Mouse (Mus musculus) neutrophil, adult 5-6 weeks (primary cell): ENCODE results near the gene Npas3. TPM values are rescaled to one million over a fixed set of nuclear protein-coding genes. Genes with fewer than 3 reads are reported as not detected.
"Not testable (repeated sequence)": the region's sequence is repeated elsewhere in the genome, so short reads cannot be mapped to it uniquely, and the experiment has no call there.

ENCODE experiments used
- ATAC-seq: fragments of 151-379, 151-347 bp; 2 replicates; pipeline ENCODE4 v1.8.0; 2017; ENCODE audit warnings: mild to moderate bottlenecking, moderate TSS enrichment; ENCODE audit not compliant: insufficient number of reproducible peaks, poor library complexity, low FRiP score, severe bottlenecking; ENCODE audit errors: extremely low read depth
- total RNA-seq: library from RNA; stranded (forward); fragments of 200-1000 nt; gene quantifications from 2 replicates; pipeline ENCODE4 v1.2.3, GENCODE M21; 2017

Gene Npas3
- not detected in 2 replicates for total RNA-seq

DNA sequence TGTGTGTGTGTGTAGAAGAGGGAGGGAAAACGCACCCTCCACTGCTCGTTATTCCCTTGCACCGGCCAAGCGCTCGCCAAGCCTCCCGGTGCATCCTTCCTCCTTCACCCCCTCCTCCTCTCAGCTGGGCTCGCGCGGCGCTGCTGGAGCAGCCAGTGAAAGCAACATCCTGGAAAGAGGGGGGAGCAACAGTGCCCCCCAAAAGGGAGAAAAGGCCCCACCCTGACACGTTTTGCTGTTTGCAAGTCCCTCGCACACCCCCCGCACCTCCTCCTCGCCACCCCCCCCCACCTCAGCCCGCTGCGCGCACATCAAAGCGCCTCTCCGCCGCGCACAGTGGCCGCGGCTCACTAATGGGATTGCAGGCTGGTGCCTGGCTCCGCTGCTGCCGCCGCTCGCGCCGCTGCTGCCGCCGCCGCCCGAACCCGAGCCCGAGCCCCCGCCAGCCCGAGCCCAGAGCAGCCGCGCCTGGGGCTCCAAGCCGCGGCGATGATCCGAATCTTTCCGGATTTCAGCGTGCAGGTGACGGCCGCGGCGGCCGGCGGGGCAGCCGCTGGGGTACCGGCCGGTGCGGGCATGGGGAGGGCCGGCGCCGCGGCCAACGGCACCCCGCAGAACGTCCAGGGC is at the start of gene Npas3:
Npas3 (plus strand) TSS at position 577 of the 627 bp plus-strand sequence.
- ATAC-seq = no peak

GRCm38 (mm10) chr12:53217141-53217540 is 31.3 kb upstream of the Npas3 start:
- ATAC-seq = no peak

DNA sequence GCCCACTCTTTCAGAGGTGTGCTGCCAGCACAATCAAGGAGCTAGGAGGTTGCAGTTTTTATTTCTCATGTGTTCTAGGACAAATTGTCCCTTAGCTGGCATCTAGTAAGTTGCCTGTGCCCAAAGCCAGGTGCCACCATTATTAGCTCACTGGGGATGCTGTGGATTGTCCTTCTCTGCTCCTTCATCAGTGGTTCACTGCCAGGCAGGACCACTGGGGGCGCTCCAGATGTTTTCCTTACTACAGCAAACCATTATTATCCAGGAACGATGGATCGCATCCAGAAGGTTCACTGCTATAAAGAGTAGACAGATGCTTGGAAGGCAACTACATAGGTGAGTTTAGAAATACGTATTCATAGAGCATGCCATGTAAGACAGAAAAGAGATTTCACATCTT is 25.7 kb upstream of the Npas3 start:
- no peak for ATAC-seq

GRCm38 (mm10) chr12:53227356-53227755 is 21.1 kb upstream of the Npas3 start:
- no peak for ATAC-seq

DNA sequence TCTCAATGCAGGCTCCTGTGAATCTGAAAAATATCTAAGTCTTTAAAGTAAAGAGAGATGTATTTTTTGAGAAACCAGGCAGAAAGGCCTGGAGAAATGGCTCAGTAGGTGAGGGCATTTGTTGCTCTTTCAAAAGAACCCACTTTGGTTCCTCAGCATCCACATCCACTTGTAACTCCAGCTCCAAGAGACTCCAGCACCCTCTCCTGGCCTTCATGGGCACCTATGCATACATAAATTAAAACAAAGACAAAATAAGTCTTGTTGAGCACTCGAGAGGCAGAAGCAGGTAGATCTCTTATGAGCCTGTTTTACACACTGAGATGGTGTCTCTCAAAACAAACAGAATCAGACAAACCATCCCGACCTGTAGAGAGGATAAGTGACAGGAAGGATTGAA is 19.1 kb upstream of the Npas3 start:
- no peak for ATAC-seq

DNA sequence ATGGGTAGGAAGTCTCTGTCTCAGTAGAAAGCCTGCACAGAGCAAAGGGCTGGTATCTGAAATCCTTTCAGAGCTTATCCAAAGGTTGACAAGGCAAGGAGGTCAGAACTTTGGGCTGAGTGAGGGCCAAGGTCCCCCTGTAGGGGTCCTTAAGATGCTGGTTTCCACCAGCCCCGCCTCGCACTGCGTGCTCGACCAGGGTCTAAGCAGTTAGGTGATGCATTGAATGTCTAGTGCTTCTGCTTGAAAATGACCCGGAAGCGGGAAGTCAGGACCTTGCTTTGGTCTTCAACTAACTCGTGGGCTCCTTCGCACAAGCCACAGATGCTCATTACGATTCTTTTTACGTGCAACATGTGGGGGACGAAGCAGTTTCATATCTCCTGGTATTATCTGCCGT is 2.3 kb upstream of the Npas3 start:
- ATAC-seq = no peak

- ATAC-seq = no peak
Measured at GRCm38 (mm10) chr12:53246581-53247490, 1.6 kb upstream of the Npas3 start.

GRCm38 (mm10) chr12:53247491-53248035 is 914 bp upstream of the Npas3 start:
- ATAC-seq = no peak

DNA sequence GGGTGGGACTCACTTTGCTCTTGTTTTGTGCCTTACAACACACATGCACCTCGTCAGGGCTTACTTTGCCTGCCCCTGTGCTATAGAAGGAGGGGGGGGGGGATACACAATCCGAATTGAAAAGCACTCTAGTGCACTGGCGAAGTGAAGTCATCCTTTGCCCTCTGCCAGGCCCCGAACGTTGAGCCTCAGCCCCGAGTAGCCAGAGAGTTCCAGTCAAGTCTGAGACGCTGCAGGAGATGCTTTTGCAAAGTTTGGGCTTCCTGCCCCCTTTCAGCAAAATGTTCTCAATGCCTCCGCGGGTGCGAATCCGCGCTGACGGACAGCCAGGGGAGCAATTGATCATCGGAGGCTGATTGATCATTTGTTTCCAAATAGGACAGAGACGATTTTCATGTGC is 319 bp downstream of the Npas3 start:
- no peak for ATAC-seq

DNA sequence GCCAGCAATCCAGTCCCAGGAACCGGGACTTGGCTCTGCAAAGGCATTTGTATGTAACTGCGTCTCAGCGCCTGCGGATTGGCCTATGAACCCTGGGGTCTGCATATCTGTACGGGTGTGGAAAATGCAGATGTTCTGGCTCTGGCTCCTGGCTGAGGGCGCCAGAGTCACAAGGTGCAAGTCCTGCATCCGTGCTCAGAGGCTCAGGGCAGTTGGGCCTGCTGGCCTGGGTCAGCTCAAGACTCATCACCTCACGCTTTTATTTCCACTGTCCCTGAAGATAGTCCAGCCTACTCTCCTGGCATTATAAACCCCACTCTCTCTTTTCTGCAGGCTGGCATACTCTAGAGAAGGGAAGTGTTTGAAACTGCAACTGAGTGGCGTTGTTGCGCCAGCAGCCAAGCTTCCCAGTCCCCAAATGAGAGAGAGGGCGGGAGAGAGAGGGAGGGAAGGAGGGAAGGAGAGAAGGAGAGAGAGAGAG is 3.3 kb downstream of the Npas3 start:
- ATAC-seq = no peak

DNA sequence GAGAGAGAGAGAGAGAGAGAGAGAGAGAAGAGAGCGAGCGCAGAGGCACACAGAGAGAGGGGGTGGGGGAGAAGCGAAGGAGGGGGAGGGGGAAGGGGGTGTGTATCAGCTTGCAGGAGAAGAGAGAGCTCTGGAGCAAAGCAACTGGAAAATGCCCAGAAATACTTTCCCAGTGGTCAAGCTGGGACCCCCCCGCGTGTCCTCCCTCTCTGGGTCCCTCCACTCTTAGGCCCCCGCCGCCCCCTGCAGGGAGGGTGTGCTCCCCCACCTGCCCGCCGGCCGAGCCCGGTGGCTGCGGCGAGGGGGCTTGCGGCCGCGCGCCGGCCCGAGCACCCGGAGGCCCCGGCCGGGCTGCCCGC is 3.7 kb downstream of the Npas3 start:
- no peak for ATAC-seq

- no peak for ATAC-seq
Measured at GRCm38 (mm10) chr12:53252572-53253422, 4.3 kb downstream of the Npas3 start.

- no peak for ATAC-seq
Measured at GRCm38 (mm10) chr12:53253461-53254159, 5.1 kb downstream of the Npas3 start.

- ATAC-seq = no peak
Measured at GRCm38 (mm10) chr12:53254160-53254480, 5.6 kb downstream of the Npas3 start.

- not testable (repeated sequence) for ATAC-seq
Measured at GRCm38 (mm10) chr12:53274502-53274901, 26.0 kb downstream of the Npas3 start.

DNA sequence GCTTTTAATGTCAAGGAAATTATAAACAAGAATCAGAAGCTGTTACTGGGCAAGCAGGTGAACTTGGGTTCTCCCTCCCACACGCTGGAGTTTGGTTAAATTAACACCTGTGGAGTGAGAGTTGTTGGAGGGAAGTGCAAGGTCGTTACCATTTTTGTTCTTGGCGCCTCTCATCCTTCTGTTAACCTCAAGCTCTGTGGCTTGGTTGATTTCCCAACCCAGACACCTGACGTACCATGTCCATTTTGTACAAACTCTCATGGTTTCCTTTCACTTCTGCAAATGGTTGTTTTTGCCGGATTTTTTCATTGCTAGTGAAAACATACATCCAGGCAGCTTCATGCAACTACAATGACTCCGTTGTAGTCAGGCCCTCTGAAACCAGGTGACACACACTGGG is 28.9 kb downstream of the Npas3 start:
- ATAC-seq = no peak

DNA sequence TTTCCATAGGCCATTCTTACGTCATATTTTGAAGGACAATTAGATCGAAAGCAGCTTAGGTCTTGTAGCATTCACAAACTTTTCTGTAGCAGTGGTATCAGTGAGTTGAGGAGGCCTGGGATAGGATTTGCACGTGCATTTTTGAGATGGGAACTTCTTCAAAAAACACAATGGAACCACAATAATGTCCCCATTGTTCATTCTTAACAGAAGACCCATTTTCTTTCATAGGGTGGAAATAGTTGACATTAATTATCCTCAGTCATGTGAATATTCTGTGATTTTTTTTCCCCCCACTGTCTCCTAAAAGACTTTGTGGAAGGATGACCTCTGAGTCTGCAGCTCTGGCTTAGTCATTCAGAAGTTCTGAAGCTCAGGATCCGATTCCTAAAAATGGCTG is 41.9 kb downstream of the Npas3 start:
- no peak for ATAC-seq

DNA sequence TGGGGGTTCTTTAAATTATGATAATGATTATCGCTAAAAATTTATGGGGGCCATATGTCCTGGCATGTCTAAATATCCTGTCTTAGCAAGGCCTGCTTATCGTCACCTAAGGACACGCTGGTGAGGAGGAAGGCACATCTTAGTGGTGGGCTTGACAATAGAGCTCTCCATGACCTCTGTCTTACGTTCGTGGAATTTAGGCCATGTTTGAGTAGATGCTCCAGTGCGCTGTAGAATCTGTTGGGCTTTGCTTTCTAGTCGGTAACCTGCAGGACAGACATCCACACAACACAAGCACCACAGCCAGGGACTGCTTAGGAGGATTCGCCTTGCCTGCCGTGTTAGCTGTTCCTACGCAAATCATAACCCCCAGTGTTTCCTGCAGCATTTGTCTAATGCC is 42.4 kb downstream of the Npas3 start:
- no peak for ATAC-seq

DNA sequence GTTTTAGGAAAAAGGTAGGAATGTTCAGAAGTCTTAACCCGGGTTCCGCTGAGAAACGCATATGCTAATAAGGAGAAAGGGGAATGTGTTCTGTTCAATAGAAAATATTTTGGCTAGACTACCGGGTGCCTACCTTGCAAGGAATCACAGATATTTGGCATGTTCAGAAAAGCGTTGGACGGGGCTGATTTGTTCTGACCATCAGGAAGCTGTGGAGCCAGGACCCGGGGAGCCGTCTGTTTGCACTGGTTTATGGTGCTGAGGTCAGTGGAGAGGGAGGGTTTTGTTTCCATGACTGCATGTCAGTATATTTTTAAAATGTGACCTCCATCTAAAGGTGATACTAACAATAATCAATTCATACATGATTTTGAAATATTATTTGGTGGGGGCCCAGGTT is 43.5 kb downstream of the Npas3 start:
- no peak for ATAC-seq
